Mouse (Mus musculus): ENCODE results near the gene Slc2a3. TPM values are rescaled to one million over a fixed set of nuclear protein-coding genes. Genes with fewer than 3 reads are reported as not detected.
"Not testable (repeated sequence)": the region's sequence is repeated elsewhere in the genome, so short reads cannot be mapped to it uniquely, and the experiment has no call there.

Gene Slc2a3
- polyA plus RNA-seq, 1 experiment from 2014 or later: 19.9 TPM

- H3K4me1 ChIP-seq: peaks cover 16% of the 10 kb centered on the region
- peak overlapping the region; percentile 29; the same call in 1 of the 2 replicates for H3K27ac ChIP-seq (replicated peaks)
- 49% methylated on average over 10 of the region's 10 CpGs for WGBS
- peak; percentile 79 for ATAC-seq (replicated peaks)
- H3K9me3 ChIP-seq: no peaks in the 10 kb centered on the region
- no peak overlapping the region for H3K4me2 ChIP-seq (replicated peaks)
- no peaks in the 10 kb centered on the region for H3K27me3 ChIP-seq
- H3K9ac ChIP-seq (replicated peaks): no peak overlapping the region
- H3K4me3 ChIP-seq: no peak overlapping the region
- H3K36me3 ChIP-seq: no peaks in the 10 kb centered on the region
Measured at GRCm38 (mm10) chr6:122769771-122770759, 31.4 kb downstream of the Slc2a3 start.

- H3K4me3 ChIP-seq: no peak overlapping the region
- WGBS: 71% methylated on average over 5 of the region's 5 CpGs
- 0 out of 2 replicates have a peak, but pooled peaks cover under 1% of the 10 kb centered on the region for H3K27me3 ChIP-seq
- H3K4me1 ChIP-seq: peaks cover 20% of the 10 kb centered on the region
- H3K36me3 ChIP-seq: no peaks in the 10 kb centered on the region
- no peak overlapping the region for H3K4me2 ChIP-seq (replicated peaks)
- no peak overlapping the region for H3K9ac ChIP-seq (replicated peaks)
- H3K27ac ChIP-seq (replicated peaks): no peak overlapping the region
- no peaks in the 10 kb centered on the region for H3K9me3 ChIP-seq
- no peak for ATAC-seq (replicated peaks)
Measured at GRCm38 (mm10) chr6:122768256-122768655, 33.2 kb downstream of the Slc2a3 start.

GRCm38 (mm10) chr6:122767012-122767411 is 34.4 kb downstream of the Slc2a3 start:
- not testable (repeated sequence) for H3K4me3 ChIP-seq; H3K27ac ChIP-seq (replicated peaks); H3K36me3 ChIP-seq; H3K9me3 ChIP-seq; ATAC-seq (replicated peaks); H3K27me3 ChIP-seq; H3K4me2 ChIP-seq (replicated peaks); H3K9ac ChIP-seq (replicated peaks)
- 54% methylated on average over 3 of the region's 3 CpGs for WGBS
- peaks cover 20% of the 10 kb centered on the region for H3K4me1 ChIP-seq

- Histone ChIP-seq H3K4me2 (replicated peaks) (peak overlapping the region; percentile 92), H3K4me3 (peak overlapping the region; percentile 65; the same call in 1 of the 2 replicates), H3K9me3 (no peaks in the 10 kb centered on the region), H3K36me3 (no peaks in the 10 kb centered on the region), H3K9ac (replicated peaks) (0 out of 2 replicates have a peak overlapping the region, but pooled peaks have one; percentile 75), H3K27me3 (0 out of 2 replicates have a peak, but pooled peaks cover 5% of the 10 kb centered on the region), H3K27ac (replicated peaks) (peak overlapping the region; percentile 85; the same call in 1 of the 2 replicates), H3K4me1 (peaks cover 23% of the 10 kb centered on the region)
- no peak for ATAC-seq (replicated peaks)
- WGBS: 16% methylated on average over 5 of the region's 5 CpGs
Measured at GRCm38 (mm10) chr6:122766145-122766968, 35.1 kb downstream of the Slc2a3 start.

- Histone ChIP-seq H3K27ac (replicated peaks) (peak overlapping the region; percentile 85), H3K27me3 (0 out of 2 replicates have a peak, but pooled peaks cover 5% of the 10 kb centered on the region), H3K4me1 (peaks cover 23% of the 10 kb centered on the region), H3K36me3 (no peaks in the 10 kb centered on the region), H3K4me3 (peak overlapping the region; percentile 65), H3K4me2 (replicated peaks) (peak overlapping the region; percentile 92), H3K9ac (replicated peaks) (peak overlapping the region; percentile 75), H3K9me3 (no peaks in the 10 kb centered on the region)
- WGBS: 2% methylated on average over 9 of the region's 9 CpGs
- no peak for ATAC-seq (replicated peaks)
Measured at GRCm38 (mm10) chr6:122765298-122765956, 36.0 kb downstream of the Slc2a3 start.

- Histone ChIP-seq H3K4me1 (peaks cover 18% of the 10 kb centered on the region), H3K27ac (replicated peaks) (peak overlapping the region; percentile 85), H3K9me3 (no peaks in the 10 kb centered on the region), H3K4me2 (replicated peaks) (peak overlapping the region; percentile 92), H3K27me3 (0 out of 2 replicates have a peak, but pooled peaks cover 5% of the 10 kb centered on the region), H3K36me3 (no peaks in the 10 kb centered on the region), H3K4me3 (peak overlapping the region; percentile 65), H3K9ac (replicated peaks) (peak overlapping the region; percentile 75)
- under 1% methylated on average over 56 of the region's 56 CpGs for WGBS
- ATAC-seq (replicated peaks): peak; percentile 90
Measured at GRCm38 (mm10) chr6:122764446-122765297, 36.8 kb downstream of the Slc2a3 start.

- no peaks in the 10 kb centered on the region for H3K36me3 ChIP-seq
Measured at GRCm38 (mm10) chr6:122763844-122764445, 37.5 kb downstream of the Slc2a3 start.

GRCm38 (mm10) chr6:122762952-122763700 is 38.3 kb downstream of the Slc2a3 start:
- 0 out of 2 replicates have a peak, but pooled peaks cover 5% of the 10 kb centered on the region for H3K27me3 ChIP-seq
- WGBS: 81% methylated on average over 11 of the region's 11 CpGs
- H3K4me3 ChIP-seq: no peak overlapping the region
- no peak overlapping the region for H3K4me2 ChIP-seq (replicated peaks)
- H3K36me3 ChIP-seq: no peaks in the 10 kb centered on the region
- no peak for ATAC-seq (replicated peaks)
- peaks cover 17% of the 10 kb centered on the region for H3K4me1 ChIP-seq
- H3K9ac ChIP-seq (replicated peaks): no peak overlapping the region
- H3K9me3 ChIP-seq: no peaks in the 10 kb centered on the region
- H3K27ac ChIP-seq (replicated peaks): no peak overlapping the region

More at GRCm38 (mm10) chr6:122763844-122764445, 37.5 kb downstream of the Slc2a3 start:
- ATAC-seq (replicated peaks): peak; percentile 31
- H3K9ac ChIP-seq (replicated peaks): peak overlapping the region; percentile 75
- peak overlapping the region; percentile 92 for H3K4me2 ChIP-seq (replicated peaks)
- 31% methylated on average over 17 of the region's 17 CpGs for WGBS
- H3K27ac ChIP-seq (replicated peaks): peak overlapping the region; percentile 85
- H3K27me3 ChIP-seq: 0 out of 2 replicates have a peak, but pooled peaks cover 5% of the 10 kb centered on the region
- peaks cover 17% of the 10 kb centered on the region for H3K4me1 ChIP-seq
- H3K9me3 ChIP-seq: no peaks in the 10 kb centered on the region
- H3K4me3 ChIP-seq: peak overlapping the region; percentile 65

GRCm38 (mm10) chr6:122762480-122762879 is 39.0 kb downstream of the Slc2a3 start:
- H3K27ac ChIP-seq (replicated peaks): no peak overlapping the region
- 71% methylated on average over 3 of the region's 3 CpGs for WGBS
- no peak overlapping the region for H3K9ac ChIP-seq (replicated peaks)
- H3K27me3 ChIP-seq: 0 out of 2 replicates have a peak, but pooled peaks cover 5% of the 10 kb centered on the region
- no peak overlapping the region for H3K4me2 ChIP-seq (replicated peaks)
- H3K4me1 ChIP-seq: peaks cover 17% of the 10 kb centered on the region
- no peaks in the 10 kb centered on the region for H3K36me3 ChIP-seq
- no peaks in the 10 kb centered on the region for H3K9me3 ChIP-seq
- ATAC-seq (replicated peaks): no peak
- H3K4me3 ChIP-seq: no peak overlapping the region

GRCm38 (mm10) chr6:122761901-122762300 is 39.5 kb downstream of the Slc2a3 start:
- ATAC-seq (replicated peaks): no peak
- no peak overlapping the region for H3K4me3 ChIP-seq

More at GRCm38 (mm10) chr6:122761901-122762300, 39.5 kb downstream of the Slc2a3 start:
- Histone ChIP-seq H3K4me1 (peaks cover 17% of the 10 kb centered on the region), H3K9ac (replicated peaks) (no peak overlapping the region), H3K27ac (replicated peaks) (no peak overlapping the region), H3K36me3 (no peaks in the 10 kb centered on the region), H3K27me3 (0 out of 2 replicates have a peak, but pooled peaks cover 5% of the 10 kb centered on the region), H3K4me2 (replicated peaks) (0 out of 2 replicates have a peak overlapping the region, but pooled peaks have one; percentile 46), H3K9me3 (no peaks in the 10 kb centered on the region)

Data from forebrain, embryonic 15.5 days (tissue).